Mouse (Mus musculus) cerebellum, adult 11 months (tissue): Measurements from ENCODE around the gene Ablim1.
"Not testable (repeated sequence)": the region's sequence is repeated elsewhere in the genome, so short reads cannot be mapped to it uniquely, and the experiment has no call there.

Experiments
- DNase-seq: peaks from one replicate; pipeline ENCODE4 v3.0.0; 2022

Ablim1 gene

DNA sequence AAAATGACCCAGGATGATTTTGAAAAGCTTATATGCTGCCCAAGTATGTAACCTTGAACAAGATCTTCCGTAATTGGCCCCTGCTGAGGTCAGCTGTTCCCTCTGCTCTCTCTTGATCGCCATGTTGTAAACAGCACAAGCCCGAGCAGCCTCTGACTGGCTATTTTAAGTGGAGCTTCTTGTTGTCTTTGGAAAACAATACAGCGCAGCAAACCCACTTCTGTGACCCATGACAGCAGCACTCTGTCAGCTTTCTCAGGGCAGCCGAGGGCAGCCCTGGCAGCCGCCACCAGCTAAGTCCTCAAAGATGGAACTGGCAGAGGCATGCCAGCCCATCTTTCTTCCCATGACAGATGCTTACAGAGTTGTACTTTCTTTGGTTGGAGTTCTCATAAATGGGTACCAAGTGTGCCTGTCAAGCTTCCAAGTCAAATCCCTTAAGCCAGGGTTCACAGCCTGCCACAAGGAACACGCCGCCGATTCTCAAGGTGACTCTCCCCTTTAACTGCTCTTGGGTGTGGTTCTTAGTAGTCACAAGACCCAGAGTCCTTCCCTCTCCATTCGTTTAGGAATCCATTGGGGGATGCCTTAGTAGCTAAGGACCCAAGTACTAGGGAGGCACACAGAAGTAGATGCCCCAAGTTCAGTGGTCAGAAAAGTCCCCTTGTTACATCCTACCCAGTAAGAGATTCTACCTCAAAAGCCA lies 172.8 kb downstream of the Ablim1 start:
- no peak for DNase-seq

GRCm38 (mm10) chr19:57140874-57141273 lies 173.8 kb downstream of the Ablim1 start:
- DNase-seq, result no peak

DNA sequence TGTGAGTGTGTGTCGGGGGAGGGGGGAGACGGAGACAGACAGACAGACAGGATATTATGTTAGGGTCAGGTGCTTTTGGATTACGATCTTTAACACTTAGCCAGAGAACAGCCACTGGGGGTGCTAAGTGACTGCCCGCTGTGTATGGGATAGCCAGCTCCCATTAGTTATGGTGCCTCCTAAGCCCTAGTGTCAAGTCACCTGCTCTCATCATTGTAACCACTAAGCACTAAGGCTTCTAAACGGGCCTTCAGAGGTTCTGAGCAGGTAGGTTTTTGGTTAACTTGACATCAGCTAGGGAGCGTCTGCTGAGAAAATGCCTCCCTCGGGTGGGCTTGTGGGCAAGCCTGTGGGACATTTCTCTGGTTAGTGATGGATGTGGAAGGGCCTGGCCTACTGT lies 174.6 kb downstream of the Ablim1 start:
- DNase-seq, result no peak

- no peak for DNase-seq
Measured at GRCm38 (mm10) chr19:57138909-57139617, 175.7 kb downstream of the Ablim1 start.

DNA sequence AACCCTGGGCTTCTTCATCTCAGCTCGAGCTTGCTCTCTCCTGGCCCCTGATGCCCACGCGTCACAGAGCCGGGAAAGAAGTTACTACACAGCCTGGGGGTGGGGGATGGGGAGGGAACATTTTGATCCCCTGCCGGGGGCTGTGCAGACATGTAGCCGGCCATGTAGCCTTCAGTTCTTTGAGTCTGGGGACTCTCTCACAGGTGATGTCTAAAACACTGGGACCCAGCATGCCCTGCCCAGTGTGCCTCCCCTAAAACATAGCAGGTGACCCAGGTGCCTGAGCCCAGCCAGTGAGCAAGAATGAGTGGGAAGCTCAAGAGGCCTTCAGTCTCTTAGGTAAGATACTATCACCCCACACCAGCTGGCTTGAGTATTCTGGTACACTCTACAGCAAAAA lies 176.2 kb downstream of the Ablim1 start:
- no peak for DNase-seq

- no peak for DNase-seq
Measured at GRCm38 (mm10) chr19:57138045-57138444, 176.7 kb downstream of the Ablim1 start.

GRCm38 (mm10) chr19:57136228-57136627 lies 178.5 kb downstream of the Ablim1 start:
- DNase-seq, result peak; percentile 53

DNA sequence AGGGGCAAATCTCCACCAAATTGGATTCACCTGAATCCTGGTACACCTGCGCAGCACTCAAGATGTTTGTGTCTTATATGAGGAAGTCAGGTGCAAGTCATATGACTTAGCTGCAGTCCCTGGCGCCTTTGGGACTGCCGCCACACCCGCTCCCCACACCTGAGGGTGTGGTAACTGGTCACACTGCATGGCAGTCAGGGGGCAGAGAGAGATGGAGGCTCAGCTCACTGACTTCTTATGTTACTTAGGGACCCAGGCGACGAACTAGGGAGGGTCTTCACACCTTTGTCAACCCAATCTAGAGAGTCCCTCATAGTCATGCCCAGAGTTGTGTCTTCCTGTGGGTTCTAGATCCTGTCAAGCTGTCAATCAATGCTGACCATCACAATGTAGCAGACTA lies 179.1 kb downstream of the Ablim1 start:
- not testable (repeated sequence) for DNase-seq

DNA sequence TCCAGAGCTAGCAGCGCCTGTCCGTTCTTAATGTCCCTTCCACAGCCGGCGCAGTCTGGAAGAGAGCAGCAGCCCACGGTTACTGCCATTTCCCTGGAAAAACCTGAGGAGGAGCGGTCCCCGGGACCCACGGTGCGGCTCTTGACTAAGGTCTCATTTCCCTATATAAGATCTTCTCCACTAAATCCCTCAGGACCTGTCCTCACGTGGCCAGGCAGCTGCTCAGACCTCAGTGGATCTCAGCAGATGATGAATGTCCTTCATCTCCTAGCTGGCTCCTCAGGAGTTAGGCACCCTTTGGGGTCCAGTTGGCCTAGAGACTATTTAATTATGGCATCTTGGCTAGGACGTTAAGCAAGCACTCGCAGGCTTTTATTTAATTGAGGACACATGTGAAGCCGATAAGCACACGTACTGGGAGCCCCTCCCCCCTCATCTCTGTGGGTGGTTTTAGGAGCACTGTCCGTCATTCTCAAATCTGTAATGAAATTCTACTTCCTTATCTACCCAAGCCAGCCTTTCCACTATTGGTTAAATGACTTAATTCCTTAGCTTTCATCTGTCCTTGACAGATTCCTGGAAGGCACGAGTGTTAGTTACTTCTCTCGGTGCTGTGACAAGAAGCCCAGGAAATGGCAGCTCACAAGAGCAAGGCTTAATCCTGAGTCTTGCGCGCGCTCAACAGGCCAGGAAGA lies 179.9 kb downstream of the Ablim1 start:
- DNase-seq, result no peak

- DNase-seq, result no peak
Measured at GRCm38 (mm10) chr19:57132916-57133520, 181.7 kb downstream of the Ablim1 start.

DNA sequence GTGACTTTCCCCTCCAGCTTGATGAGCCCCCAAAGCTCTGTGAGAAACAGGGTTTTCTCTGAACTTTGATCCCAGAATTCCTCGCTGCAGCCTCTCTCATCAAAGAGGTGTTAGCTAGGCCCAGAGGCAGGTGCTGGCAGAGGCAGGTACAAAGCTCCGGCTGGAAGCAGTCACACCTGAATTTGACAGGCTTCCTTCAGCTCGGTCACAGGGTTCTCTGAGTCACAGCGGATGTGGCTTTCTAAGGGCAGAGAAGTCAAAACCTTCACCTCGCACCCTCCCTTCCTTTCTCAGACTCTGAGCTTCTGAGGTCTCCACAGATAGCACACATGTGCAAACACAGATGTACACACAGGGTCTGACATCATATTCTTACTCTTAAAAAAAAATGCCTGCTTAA lies 182.4 kb downstream of the Ablim1 start:
- DNase-seq, result no peak

DNA sequence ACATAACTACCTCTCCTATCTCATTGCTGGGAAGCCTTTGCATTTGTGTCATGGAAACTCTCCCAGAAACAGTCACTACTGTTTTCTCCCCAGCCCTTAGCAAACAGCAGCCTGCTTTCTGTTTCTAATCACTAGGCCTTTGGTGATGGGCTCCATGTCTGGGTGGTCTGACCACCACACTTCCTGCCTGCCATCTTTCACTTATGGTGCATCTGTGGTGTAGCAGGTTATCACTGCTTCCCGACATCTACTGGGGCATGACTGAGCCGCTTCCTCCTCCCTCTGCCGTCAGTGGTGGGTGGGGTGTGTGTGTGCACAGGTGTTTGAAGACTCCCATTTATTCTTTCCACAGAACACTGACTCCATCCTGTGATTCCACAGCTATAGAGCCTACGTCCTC lies 183.4 kb downstream of the Ablim1 start:
- DNase-seq, result no peak

DNA sequence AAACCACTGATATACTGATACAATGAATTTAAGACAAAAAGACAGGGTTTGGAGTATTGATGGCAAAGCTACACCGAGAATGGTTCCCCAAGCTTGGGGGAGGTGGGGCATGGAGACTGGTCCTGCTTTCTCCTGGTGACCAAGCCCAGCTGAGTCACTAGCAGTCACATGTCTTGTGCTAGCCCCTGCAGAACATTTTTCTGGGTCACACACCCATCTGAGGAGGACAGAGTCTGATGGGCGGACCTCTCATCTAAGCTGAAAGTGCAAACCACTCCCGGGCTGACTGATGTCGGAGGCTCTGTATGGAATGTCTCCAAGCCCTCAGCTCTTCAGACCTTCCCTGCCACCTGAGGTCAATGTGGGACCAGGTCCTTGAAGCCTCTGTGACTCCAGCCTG lies 184.1 kb downstream of the Ablim1 start:
- DNase-seq, result no peak

- no peak for DNase-seq
Measured at GRCm38 (mm10) chr19:57129729-57130128, 185.0 kb downstream of the Ablim1 start.

GRCm38 (mm10) chr19:57128037-57128436 lies 186.7 kb downstream of the Ablim1 start:
- DNase-seq, result no peak

DNA sequence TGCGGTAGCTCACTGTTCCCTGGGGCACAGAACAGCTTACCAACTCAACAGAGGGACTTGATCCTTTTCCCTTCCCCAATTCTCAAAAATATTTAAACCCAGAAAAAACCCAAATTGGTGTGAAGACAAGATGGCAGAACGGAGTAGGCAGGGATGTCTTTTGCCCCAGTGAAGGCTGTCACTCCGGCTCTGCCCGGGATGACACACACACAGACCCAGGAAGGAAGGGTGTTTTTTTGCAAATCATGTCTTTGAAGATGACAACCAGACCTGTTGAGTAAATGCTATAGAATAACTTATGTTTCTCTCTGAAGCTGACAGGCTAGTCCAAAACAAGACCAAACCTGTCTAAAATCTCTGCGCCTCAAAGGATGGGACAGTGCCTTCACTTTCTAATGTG lies 187.2 kb downstream of the Ablim1 start:
- no peak for DNase-seq

DNA sequence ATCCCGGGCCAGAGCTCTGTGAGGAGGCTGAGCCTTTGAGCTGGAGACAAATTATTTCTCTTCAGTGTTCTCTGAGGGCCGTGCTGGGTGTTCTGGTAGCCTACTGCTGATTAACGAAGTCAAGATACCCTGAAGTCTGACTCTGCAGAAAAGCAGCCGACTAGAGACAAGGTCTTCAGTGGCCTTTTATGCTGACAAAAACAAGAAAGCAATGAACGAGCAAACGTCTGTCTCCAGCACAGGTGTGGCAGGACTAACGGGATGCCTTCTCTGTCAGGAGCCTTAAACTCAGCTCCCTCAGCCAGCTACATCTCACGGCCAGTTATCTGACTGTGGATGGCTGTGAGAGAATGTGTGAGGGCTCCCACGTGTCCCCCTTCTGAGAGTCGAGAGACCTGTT lies 187.8 kb downstream of the Ablim1 start:
- DNase-seq, result no peak

- DNase-seq, result no peak
Measured at GRCm38 (mm10) chr19:57124906-57125305, 189.8 kb downstream of the Ablim1 start.

- no peak for DNase-seq
Measured at GRCm38 (mm10) chr19:57124138-57124519, 190.6 kb downstream of the Ablim1 start.

DNA sequence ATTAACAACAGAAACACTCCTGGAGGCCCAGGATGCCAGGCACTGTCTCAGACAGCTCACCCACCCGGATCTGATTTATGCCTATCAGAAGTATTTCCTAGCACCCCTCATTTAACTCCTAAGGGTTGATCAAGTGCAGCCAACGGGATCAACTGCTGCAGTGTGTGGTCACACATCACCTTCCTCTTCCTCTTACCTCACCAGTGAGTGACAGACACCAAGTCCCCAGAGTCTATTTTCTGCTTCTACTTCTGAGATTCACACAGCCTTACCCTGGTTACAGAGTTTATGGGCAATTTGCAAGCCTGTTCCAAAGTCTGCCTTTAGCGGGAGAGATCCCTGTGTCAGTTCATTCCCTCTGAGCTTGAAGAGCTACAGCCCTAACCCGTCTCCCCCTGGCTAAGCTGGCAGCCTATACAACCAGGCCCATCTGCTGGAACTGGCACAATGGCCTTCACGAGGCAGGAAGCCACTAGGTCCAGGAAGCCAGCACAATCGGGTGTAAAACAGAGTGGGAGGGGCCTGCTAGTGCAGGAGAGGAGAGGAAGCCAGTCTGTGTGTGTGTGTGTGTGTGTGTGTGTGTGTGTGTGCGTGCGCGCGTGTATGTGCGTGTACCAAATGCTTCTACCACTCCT lies 191.1 kb downstream of the Ablim1 start:
- peak; percentile 90 for DNase-seq

- DNase-seq, result no peak
Measured at GRCm38 (mm10) chr19:57122261-57122660, 192.5 kb downstream of the Ablim1 start.

DNA sequence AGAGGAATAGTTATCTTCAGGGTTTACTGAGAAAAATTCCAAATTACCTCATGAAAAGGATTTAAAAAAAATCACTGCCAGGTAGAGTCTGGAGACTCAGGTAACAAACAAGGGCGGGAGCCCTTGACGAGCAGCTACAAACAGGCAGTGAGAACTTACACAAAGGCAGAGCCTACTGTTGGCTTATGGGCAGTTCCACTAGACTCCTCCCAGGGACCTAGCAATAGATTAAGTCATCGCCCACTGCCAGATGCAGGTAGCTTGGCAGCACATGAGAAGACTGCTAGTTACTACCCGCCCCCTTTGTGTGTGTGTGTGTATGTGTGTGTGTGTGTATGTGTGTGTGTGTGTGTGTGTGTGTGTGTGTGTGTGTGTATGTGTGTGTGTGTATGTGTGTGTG lies 193.7 kb downstream of the Ablim1 start:
- no peak for DNase-seq

- no peak for DNase-seq
Measured at GRCm38 (mm10) chr19:57119661-57120060, 195.1 kb downstream of the Ablim1 start.
